Mouse (Mus musculus) cortical plate, adult 2 months (tissue): ENCODE measurements around the gene Arrdc5.

Experiments used
- CTCF ChIP-seq: fragments of 200-500 bp; IDR thresholded peaks from 2 replicates; pipeline ENCODE4 v1.5.1; 2011; ENCODE audit warnings: mild to moderate bottlenecking, control low read depth, low read length; ENCODE audit not compliant: insufficient read depth; ENCODE audit errors: extremely low read depth
- POLR2A ChIP-seq: fragments of 200-500 bp; IDR thresholded peaks from 2 replicates; pipeline ENCODE4 v1.6.1; 2011; ENCODE audit warnings: mild to moderate bottlenecking, low read length, control low read depth; ENCODE audit not compliant: insufficient read depth; ENCODE audit errors: extremely low read depth

- TF ChIP-seq POLR2A (no peak), CTCF (peak; percentile 37; the same call in 1 of the 2 replicates)
Observed at GRCm38 (mm10) chr17:56255429-56255828, 44.7 kb downstream of the Arrdc5 start.
